Mouse (Mus musculus): ENCODE results near the gene Cactin.

Cactin gene

DNA sequence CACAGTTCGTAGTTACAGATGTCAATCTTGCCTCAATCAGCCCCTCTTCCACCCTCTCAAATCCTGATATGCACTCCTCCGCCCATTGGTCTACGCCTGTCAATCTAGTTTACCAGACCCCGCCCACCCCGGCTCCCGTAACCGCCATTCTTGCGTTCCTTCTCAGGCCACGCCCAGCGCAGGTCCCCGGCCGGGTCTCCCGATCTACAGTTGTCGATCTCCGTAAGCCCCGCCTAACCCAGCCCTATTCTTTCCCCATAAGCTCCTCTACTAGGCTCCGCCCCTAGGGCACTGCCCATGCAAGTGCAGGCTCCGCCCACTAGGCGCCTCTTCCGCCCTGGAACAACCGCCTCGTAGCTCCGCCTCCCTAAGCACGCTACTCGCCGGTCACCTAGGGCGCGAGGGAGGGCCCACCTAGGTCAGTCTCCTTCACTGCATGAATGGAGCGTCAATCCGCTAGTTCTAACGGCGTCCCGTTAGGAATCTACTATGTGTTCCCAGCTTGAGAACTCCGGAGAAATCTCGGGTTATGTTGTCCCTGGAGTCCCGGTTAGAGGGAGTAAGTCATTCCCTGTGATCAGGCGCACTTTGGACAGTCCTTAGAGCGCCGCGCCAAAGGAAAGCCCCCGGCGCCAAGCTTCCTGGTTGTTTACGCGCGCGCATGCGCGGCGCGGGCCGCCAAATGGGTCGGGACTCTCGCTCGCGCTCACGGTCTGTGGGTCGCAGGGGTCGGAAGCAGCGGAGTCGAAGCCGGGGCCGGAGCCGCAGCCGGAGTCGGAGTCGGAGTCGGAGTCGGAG is at the start of gene Cactin:
TSS of gene Cactin (plus strand) at position 554 of the 798 bp plus-strand sequence.
- DNase-seq (ENCODE audit: low spot score in 2 of 2): peak; percentile 96 to 99

DNA sequence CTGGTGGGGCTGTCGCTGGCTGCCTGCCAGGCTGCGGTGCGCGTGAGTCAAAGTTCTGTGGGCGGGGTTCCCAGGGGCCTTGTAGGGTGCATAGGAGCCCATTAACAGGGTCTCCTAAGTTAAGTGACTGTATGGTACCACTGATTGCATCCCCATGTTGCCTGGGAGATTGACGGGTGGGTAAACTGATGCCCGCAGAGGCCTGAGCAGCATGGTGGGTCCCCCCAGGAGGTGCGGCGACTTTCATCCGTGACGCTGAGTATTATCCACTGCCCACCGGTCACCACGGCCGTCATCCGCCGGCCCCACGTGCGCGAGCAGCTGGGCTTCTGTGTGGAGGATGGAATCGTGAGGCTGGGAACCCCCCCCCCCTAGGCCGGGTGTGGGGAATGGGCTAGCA is 48.5 kb upstream of the Cactin start:
- DNase-seq (ENCODE audit: low spot score in 2 of 2): no peak

DNA sequence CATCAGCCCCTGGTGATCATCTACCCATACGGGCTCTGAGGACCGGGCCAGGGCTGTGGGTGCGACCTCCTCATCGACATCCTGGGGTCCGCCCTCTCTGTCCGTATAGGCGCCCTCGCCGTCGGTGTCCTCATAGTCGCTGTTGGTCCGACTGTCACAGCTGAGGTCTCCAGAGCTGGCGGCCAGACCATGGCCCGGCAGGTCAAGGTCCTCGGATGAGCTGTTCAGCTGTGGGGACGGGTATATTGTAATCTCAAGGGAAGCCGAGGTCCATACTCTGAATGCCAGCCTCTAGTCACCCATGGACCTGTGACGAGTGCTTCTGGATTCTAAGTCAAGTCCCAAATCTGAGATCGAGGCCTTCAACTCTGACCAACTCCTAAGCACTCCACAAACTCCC is 47.1 kb upstream of the Cactin start:
- no peak for DNase-seq (ENCODE audit: low spot score in 2 of 2)

DNA sequence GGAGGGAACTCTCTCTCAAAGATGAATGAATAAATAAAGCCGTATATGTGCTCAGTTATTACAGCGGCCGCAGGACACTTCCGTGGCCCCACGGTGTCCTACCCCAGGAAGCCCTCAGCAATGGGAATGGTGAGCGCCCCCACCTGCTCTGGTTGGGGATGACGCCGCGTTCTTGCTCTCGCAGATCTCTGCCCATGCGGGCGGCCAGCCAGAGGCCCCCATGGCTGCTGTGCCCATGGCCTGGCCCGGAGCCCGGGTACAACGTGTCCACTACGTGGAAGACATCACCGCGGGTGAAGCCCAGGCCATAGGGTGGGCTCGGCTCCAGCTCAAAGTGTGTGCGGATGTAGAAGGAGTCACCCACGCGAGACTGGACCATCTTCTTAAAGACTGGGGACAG is 43.2 kb upstream of the Cactin start:
- no peak for DNase-seq (ENCODE audit: low spot score in 2 of 2)

DNA sequence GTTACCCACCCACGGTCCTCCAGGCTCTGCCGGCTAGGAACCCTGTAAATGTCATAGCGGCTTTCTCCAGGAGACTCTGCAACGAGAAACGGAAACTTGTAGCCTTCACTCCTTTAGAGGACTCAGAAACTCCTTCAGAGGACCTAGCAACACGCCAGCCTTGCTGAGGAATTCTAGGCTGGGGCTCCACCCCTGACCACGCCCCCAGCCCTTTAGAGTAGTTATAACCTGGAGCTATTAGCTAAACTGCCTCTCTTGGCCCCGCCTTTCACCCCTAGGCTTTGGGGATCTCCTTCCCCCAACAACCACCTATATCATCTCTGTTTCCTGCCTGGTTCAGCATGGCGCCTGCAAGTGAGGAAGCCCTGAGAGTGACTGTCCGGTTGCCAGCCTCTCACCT is 41.4 kb upstream of the Cactin start:
- DNase-seq (ENCODE audit: low spot score in 2 of 2): no peak

DNA sequence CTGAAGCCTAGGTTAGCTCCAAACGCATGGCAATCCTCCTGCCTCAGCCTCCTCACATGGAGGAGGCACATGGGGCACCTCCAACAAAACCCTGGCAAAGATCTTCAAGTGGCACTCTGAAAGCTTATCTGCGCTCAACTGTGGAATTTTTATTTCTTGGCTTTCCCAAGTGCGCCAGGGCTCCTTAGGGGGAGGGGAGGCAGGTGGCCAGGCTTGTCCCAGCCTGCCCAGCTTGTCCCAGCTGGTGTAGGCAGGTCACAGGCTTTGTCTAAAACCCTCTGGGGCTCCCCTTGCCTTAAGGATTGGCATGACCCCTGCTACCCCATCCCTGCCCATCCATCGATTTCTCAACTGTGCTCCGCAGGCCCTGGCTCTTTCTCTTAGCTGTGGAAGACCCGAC is 36.7 kb upstream of the Cactin start:
- peak; percentile 39 to 52 for DNase-seq (ENCODE audit: low spot score in 2 of 2)

DNA sequence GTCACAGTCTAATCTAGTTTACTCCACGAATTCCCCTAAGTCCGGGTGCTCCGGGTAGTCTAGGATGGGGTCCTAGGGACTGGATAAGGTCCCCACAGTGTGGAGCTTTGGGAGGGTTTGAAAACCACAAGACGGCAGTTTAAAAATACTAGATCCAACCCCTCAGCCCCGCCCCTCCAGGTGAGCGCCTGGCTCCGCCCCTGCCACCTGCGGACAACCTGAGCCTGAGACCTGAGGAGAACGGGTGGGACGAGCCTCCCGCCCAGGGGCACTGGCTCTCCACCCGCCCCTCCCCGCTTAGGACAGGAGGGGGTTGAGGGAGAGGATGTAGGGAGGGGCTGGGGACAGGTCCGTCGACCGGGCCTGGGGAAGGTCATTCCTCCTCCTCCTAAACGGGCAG is 36.2 kb upstream of the Cactin start:
- peak; percentile 37 to 54 for DNase-seq (ENCODE audit: low spot score in 2 of 2)

DNA sequence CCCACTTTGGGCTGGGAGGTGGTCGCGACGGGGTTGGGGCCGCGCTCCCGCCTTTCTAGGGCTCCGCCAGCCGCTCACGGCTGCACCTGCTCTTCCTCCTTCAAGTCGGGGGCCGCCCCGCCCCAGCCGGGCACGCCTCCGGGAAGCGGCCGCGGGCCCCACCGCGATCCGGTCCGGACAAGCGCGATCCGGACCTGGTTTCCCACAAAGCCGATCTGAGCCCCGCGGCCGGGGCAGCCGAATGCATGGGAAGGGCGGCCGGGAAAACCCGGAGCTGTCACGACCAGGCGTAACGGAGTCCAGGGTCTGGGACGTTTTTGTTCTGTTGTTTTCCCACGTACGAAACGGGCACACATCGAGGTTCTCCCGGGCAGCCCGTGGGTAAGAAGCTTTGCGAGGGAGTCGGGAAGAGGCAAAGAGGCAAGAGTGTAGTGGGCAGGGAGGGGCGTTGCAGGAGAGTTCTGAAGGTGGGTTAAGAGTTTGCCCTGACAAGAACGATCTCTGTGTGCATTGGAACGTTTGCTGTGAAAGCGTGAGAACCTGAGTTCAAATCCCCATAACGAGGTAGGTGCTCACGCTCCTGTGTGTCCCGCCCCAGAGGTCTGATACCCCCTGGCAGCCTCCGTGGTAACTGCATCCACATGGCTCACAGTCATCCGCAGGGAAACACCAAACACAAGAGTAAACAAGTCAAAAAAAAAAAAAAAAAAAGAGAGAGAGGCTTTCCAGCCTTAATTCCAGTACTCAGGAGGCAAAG is 35.0 kb upstream of the Cactin start:
- DNase-seq (ENCODE audit: low spot score in 2 of 2): peak; percentile 87 to 97

DNA sequence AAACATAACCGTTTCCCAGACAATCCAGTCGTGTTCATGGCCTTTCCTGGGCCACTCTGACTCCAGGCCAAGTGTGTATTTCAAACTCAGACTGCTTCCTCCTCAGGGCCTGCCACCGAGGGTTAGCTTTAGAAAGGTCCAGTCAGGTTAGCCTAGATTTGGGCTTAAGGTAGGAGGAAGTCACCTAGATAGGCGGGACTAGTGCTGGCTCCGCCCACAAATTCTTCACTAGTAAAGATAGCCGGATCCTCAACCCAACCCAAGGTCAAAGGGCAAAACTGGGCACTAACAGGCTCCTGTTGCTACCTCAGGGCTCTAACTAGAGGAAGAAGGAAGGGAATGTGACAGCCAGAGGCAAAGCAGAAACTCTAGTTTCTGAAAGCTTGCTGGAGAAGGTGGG is 34.3 kb upstream of the Cactin start:
- peak in 1 of 2 experiments; percentile 34 for DNase-seq (ENCODE audit: low spot score in 2 of 2)

DNA sequence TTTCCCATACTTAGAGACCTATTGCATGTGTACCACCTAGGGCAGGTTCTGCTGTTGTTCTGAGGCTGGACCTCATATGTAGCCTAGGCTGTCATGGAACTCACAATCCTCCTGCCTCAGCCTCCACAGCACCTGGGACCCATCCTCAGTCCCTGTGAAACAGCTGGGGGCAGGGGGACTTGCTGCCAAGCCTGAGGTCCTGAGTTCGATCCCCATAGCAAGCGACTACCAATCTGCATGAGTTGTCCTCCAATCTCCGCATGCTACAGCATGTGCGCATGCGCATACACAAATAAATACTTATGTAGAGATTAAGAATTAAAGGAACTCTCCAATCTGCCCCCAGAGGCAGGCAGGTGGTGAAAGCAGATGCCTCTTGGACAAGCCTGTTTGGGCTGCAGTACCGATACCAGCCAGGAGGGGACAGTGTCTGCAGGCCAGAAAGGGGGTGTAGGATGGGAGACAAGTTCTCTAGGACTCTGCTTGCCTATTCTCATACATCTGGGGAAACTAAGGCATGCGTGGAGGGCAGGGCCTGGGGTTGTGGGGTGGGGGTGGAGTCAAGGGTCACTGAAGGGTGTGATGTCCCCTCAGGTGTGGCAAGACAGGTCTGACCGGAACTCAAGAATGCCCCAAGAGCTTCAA is 33.3 kb upstream of the Cactin start:
- peak in 1 of 2 experiments; percentile 55 for DNase-seq (ENCODE audit: low spot score in 2 of 2)

DNA sequence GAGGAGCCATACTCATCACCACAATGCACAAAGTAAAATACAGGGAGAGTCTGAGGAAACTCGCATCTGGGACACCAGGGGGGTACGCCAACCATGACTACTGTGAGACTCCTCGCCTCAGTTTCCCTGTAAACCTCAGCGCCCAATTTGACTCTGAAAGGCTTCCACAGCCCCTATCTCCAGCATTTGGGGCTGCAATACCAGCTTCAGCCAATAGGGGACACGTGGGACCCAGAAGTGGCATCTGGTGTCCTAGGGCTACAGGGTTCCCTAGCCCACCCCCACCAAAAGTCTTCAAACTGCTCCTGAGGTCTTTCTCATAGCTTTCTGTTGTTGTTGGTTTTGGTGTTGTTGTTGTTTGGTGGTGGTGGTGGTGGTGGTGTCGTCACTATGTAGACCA is 32.3 kb upstream of the Cactin start:
- peak in 1 of 2 experiments; percentile 18 for DNase-seq (ENCODE audit: low spot score in 2 of 2)

DNA sequence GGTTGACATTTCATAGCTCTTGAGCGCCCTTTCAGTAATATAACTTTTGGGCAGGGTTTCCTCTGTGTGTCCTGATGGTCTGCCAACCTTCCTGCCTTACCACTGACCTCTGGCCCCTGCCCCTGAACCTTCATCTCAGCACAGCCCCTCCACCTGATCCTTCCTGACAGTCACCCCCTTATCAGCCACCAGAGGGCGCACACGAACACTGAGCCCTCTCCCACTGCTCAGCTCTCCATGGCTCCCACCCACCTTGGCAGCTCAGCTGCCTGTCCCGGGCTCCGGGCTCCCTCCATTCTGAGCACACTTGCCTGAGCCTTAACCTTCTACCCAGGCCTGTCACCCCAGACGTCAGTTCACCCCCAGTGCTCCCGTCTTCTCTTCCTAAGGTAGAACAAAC is 31.6 kb upstream of the Cactin start:
- peak; percentile 34 to 44 for DNase-seq (ENCODE audit: low spot score in 2 of 2)

DNA sequence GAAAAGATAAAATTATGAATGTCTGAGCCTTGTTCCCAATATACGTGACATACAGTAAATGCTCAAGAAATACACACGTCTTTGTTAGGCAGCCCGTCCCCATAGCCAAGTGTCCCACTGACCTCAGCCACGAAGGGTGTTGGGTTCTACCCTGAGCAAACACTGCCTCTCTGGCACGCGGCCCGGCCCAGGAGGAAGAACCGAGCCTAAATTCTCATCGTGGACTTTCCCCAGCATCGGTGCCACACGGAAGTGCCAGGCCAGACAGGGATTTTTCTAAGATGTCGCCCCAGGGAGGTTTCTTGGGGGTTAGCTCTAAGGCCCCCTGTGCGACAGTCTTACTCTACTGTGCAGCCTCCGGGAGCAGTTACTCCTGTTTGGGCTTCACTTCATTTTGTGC is 31.1 kb upstream of the Cactin start:
- DNase-seq (ENCODE audit: low spot score in 2 of 2): peak; percentile 54 to 71

DNA sequence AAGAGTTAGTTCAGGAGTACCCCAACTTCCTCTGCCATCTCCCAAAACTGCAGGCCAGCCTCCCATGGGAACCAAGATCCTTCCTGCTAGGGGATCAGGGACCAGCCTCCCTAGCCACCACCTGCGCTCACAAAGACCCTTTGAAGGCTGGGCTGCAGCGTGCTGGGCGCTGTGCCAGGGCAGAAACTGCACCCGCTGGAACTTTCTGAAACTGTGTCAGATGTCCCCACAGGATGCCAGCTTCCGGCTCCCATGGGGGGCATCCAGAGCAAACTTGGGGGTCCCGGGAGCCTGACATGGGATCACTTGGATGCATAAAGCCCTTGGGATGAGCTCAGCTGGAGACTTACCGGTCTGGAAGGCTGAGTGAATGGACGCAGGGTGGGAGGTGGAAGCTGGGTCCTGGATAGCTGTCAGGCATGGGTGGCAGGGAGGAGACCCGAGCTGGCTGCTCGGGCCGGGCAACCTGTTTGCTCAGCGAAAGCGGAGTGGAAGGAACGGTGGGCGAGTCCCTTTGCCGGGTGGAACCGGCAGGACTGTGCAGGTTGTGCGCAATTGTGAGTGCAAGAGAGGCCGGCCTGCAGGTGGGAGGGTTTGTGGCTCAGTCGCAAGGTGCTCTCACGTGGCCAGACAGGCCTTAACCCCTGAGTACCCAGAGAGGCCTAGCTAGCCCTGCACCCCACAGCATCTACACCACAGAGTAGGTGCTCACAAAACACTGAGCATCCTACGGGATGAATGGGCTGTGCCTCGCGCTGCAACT is 30.0 kb upstream of the Cactin start:
- DNase-seq (ENCODE audit: low spot score in 2 of 2): peak; percentile 65 to 73

DNA sequence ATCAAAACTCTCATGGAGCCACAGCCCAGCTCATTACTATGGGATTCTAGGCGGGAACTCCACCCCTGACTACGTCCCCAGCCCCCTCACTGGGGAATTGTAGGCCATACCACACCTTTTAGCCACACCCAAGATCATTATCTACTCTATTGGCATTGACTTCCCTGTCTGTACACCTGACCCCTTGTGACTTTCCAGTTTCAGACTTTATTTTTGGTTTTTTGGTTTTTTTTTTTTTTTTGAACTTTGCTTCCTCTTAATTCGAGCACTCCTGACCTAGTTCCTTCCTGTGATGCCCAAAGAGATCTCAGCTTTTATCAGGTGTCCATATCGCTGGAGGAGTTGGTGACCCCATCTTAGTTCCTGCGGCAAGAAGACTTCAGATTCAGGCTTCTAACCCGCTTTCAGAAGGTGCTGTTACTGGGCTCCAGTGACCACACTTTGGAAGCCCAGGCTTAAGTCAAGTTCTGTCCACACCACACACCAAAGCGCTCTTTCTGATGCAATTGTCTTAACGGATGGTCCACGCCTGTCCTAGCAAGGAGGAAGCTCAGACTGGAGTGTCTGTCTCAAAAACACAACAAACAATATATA is 29.3 kb upstream of the Cactin start, which contains the start of gene Tjp3:
TSS of gene Tjp3 (minus strand) at position 71 of the 594 bp plus-strand sequence.
- no peak for DNase-seq (ENCODE audit: low spot score in 2 of 2)

DNA sequence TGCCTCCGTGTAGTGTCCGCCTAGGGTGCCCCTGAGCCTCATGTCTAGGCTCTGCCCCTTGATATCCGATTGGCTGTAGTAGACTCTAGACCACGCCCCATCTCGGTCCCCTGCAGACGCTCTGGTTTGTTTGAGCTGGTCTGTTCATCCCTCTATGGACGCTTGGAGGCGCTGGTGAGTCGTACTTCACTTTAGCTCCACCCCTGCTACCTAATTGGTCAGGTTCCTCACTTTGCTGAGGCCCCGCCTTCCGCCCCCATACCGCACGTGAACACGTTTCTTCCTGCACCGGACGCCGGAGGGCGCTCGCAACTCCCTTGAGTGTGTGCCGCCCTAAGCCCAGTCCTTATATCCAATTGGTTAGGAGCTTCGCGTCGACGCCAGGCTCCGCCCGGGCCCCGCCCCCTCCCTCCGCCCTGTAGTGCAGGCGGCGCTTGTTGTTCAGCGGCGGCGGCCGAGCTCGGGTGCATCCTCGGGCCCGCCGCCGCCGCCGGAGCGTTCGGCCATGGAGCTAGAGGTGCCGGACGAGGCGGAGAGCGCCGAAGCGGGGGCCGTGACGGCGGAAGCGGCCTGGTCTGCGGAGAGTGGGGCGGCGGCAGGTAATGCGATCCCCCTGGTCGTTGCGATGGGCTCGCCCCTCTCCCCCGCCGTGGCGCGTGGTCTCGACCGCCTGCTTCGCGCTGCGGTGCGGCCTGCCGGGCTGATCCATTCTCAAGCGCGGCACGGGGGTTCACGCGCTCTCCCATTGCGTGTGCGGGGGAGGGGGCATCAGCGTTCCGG is 28.2 kb upstream of the Cactin start, which contains the start of gene Pip5k1c:
TSS of gene Pip5k1c (plus strand) at position 410 of the 780 bp plus-strand sequence.
- DNase-seq (ENCODE audit: low spot score in 2 of 2): peak; percentile 96 to 98

DNA sequence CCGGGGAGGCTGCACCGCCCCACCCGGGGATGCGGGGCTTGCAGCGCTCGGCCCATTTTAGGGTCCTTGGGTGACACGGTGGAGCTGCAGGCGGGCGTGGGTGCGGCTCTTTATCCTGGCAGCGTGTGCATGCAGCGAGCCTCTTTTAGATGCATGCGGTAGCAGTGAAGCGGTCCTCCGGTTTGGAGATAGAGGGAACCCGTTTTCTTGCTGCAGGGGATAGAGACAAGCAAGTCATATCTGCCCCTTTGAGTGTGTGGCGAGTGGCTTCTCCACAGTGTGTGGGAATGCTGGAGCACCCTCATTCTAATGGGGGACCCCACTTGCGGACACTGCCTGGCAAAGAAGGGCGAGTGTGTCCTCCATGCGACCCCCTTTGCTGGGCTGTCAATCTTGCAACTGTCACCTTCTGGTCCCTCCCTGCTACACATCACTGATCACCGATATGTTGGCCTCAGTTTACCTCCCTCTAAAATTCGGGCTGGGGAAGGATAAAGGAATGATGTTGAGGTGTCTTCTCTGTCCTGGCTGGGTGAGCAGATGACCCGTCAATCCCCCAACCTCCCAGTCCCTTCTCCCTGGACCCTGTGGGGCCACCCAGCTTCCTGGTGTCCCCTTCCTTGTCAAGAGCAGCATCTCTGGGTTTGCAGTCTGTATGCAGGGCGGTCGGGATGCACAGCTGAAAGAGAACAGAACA is 27.4 kb upstream of the Cactin start:
- no peak for DNase-seq (ENCODE audit: low spot score in 2 of 2)

DNA sequence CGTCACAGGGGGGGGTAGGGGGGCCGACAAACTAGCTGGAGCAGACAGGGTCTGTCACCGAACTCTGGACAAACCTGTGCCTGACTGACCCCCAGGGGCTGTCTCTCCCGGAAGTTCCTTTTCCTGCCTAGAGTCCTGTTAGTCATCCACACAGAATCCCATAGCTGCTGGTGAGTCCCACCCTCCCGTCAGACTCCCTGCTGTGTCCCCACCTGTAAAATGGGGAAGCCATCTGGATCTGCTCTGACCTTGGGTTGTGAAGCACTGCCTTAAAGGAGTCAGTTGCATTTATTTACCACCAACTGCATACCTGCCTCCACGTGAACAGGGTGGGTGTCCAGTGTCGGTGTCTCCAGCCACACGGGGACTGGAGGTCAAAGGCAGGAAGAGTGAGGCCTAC is 26.5 kb upstream of the Cactin start:
- DNase-seq (ENCODE audit: low spot score in 2 of 2): no peak

DNA sequence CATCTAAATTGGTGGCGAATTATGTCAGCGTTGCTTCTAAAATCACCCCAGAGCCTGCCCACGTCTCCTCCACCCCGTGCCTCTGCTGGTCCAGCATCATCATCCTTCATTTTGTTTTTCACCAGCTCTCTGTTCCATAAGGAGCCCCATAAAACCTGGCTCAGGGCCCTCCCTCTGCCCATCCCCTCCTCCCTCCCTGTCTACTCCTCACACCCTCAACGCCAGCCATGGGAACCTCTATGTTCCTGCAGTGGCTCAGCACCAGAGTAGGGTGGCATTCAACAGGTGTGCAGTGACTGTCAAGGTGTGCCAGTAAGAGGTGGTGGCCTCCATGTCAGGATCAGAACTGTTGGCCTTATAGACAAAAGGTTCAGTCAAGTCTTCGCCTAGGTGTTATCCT is 25.7 kb upstream of the Cactin start:
- DNase-seq (ENCODE audit: low spot score in 2 of 2): no peak

DNA sequence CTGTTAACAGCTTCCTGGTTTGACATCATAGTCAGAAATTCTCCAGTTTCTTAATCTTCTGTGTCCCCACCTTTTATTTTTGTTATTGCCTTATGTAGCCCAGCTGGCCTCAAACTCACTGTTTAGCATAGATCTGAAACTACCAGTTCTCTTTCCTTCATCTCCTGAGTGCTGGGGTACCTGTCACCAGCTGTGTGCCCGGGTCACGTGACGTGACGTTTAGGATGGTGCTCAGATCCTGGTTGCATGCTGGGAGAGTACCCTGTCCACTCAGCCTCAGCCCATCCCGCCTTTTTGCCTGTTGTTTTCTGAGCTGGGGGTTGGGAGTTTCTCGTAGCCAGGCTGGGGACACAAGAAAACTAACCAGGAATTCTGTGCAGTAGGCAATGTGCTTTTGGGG is 23.7 kb upstream of the Cactin start:
- no peak for DNase-seq (ENCODE audit: low spot score in 2 of 2)
